Mouse (Mus musculus) bone marrow, adult 2 months (tissue): ENCODE results near the gene Rreb1.

Experiments
- CTCF ChIP-seq: fragments of 200-500 bp; IDR thresholded peaks from 2 replicates; pipeline ENCODE4 v1.5.1; 2011; ENCODE audit warnings: low read length, control low read depth; ENCODE audit not compliant: control insufficient read depth, insufficient read depth
- POLR2A ChIP-seq: fragments of 200-500 bp; IDR thresholded peaks from 2 replicates; pipeline ENCODE4 v1.6.1; 2011; ENCODE audit warnings: low read depth, mild to moderate bottlenecking, control low read depth, low read length, borderline replicate concordance; ENCODE audit not compliant: control insufficient read depth

DNA sequence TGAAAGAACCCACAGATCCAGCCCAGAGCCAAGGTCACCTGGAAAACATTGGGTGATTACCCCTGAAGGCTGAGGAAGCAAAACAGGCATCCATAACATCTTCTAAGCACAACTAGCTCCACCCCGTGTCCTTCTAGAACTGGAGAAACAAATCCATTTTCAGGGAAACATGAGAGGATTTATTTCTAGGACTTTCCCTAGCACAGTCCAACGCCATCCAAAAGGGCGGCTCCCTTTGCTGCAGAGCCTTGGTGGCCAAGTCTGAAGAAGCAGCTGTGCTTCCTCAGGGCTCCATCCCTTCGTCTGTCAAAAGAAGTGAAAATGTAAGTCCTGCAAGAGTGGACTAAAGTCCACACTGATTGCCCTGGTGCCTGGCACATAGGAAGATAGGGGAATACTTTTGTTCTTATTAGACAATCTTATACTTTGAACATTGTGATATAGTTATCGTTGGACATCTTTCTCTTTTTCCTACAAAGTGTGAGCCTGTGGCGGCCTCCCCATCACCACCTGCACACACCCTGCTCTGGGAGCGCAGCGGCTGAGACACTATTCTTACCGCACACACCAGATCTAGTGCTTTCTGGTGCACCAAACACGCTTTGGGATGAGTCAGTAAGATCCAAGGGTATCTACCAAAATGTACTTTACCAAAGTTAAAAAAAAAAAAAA lies 18.7 kb upstream of the Rreb1 start:
- TF ChIP-seq CTCF, result no peak
- no peak for TF ChIP-seq POLR2A
